Mouse (Mus musculus) heart, adult 8-10 months (tissue): Measurements from ENCODE around the gene Impdh1. TPM values are rescaled to one million over a fixed set of nuclear protein-coding genes. Genes with fewer than 3 reads are reported as not detected.
A peak's percentile ranks its signal among the peaks of the same experiment; 100 is the strongest.

Experiments
- DNase-seq: peaks from one replicate; pipeline ENCODE4 v3.0.0; 2022; ENCODE audit warnings: low spot score
- total RNA-seq, 4 experiments: library from RNA; stranded (reverse); gene quantifications; 2 replicates each; pipeline ENCODE4 v1.2.4; 2022

Impdh1 gene
- total RNA-seq, 4 experiments from 2014 or later: 16.5 to 24.0 (median 20.5) TPM

DNA sequence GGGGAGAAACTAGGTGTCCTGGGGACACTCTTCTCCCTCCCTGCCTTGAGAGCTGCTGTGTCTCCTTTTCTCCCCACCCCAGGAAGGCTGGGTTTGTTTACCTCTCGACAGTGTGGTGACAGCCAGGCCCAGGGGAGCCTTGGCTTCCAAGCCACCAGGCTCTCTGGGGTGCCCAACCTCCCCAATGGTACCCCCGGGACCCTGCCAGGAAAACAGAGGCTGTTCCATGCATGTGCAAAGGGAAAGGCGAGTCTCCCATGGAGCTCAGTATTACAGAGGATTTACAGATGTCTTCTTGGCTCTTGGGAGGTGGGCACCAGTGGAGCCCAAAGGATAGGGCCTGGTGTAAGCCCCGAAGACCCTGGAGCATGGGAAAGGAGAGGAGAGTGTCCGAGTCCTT is 2.7 kb downstream of the Impdh1 start:
- no peak for DNase-seq

DNA sequence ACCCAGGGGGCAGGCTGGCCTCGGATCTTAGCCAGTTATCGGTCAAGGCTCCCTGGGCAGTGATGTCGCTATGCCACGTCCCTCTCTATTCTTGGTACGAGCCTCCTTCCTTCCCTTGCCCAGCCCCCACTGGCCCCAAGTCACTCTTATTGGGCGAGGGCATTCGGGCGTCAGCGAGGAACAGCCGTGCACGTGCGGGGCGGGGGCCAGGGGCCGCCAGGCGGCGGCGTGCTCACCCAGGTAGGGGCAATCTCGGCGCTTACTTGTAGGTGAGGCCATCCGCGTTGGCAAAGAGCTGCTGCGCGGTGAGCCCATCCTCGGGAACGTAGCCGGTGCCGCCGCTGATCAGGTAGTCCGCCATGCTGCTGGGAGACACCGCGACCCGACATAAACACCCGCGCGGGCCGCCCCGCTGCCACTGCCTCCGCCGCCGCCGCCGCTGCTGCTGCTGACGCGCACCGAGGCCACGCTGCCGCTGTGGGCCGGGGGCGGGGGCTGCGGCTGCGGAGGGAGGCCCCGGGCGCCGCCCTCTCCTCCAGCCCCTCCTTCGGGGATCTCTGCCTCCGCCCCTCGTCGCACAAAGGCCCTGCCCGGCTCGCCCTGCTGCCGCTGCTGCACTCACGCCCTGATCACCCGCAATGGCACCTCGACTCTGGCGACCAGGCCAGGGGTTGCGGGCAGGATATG is 4.2 kb downstream of the Impdh1 start:
- DNase-seq: peak; percentile 69

DNA sequence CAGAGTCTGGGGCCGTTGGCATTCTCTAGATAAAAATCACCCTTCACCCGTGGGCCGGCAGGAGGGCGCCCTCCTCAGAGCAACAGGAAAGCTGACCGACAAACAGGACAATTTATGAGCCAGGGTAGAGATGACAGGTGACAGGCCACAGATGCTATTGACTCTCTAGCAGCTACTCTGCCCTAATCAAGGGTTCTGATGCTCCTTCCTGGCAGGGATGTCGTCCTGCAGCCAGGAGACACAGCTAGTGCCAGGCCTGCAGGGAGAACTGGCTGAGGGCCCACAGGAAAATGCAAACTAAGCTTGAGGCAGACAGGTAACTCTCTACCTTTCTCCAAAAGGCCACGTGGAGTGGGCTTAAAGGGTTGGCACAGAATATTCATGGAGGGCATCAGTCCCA is 5.0 kb downstream of the Impdh1 start:
- DNase-seq: no peak

DNA sequence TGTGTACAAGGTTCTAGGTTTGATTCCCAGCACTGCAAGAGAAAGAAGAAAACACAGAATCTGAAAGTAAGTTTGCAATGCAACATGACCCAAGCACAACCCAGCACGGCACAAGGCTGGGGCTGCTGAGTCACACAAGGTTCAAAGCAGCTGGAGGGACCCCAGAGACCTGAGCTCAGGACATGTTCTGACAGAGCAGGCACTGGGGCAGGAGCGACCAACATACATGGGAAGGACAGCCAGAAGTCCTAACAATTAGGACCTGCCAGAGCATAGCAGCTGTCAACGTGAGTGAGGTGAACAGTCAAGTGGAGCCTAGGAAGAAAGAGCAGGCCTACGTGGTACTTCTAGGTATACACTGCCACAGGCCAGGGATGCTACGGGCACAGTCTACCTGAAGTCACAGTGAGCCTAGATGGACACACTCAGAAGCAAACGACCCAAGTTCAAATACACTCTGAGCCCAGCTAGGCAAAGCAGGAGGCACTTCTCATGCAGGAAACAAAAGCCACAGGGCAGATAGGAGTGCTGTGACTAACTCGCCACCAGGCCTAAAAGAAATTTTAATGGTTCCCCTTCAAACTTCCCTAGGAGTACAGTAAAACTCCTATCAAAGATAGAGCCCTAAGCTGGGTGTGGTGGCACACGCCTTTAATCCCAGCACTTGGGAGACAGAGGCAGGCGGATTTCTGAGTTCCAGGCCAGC is 5.8 kb downstream of the Impdh1 start:
- DNase-seq: no peak

DNA sequence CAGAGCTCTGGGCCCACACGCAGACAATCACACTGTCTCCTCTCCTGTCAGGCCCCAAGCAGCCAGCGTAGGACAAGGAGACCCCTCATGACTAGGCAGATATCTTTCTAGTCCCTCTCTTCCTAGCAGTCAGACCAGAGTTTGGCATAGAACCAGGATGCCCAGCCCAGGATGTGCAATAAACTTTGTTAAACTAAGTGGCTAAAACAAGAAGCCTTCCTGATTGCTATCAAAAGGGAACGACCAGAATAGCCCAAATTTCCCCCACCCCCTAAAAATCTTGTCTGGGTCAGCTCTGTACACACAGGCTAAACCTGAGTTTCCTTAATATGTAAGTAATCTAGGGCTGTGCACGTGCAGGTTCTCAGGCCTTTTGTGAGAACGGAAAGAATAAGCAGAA is 8.0 kb downstream of the Impdh1 start:
- no peak for DNase-seq

DNA sequence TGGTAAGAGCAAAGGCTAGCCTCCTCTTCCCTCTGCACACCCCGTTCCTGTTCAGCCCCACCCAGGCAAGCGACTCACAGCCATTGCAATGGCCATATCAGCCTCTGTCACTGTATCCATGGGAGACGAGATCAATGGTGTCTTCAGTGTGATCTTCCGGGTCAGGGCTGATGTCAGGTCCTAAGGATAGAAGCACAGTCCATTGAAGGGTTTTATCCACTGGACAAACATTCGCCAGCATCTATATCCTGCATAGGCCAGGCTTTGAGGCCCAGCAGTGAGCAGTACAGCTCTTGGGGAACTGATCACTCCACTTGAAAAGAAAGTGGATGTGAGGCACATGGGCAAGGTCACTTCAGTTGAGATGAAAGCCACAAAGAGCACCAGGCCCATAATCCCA is 9.1 kb downstream of the Impdh1 start:
- no peak for DNase-seq

DNA sequence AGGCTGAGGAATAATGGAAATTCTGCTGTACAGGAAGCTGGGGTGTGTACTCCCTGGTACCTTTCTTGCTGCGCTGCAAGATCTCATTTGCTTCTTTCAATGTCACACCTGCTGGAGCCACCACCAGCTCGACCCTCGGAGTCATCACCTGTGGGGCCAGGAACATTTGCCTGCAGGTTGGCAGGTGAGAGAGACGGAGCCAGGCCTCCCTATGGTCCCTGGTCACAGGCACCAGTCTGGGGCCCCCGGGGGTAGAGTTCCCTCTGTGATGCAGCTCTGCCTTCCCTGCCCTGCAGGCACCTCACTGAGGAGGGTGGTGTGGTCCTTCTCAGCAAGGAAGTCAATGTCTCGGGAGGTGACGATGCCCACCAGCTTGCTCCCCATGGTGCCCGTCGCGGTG is 10.2 kb downstream of the Impdh1 start:
- DNase-seq: no peak

DNA sequence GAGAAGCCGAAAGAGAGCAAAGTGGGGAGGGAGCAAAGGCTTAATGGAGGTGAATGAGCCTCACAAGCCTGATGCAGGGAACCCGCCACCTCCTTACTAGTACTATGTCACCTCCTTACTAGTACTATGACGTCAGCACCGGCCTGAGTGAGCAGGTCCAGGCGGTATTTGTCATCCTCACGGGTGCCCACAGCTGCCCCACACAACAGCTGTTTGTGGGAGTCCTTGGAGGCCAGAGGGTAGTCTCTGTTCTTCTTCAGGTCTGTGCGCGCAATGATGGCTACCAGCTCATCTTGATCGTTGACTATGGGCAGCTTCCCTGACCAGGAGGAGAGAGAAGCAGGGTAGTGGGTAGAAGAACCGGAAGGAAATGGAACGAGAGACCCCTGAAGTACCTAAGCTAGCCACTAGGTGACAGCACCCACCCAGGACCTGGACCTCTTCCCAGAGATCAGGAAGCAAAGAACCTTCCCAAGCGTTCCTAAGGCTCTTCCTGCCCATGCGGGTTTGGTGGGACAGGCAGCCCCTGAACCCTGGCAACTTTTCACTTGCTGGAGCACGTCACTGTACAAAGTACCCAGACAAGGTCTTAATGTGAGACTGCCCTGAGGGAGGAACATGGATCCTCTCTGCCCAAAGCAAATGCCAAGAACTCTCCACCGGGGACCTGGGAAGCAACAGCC is 11.1 kb downstream of the Impdh1 start:
- DNase-seq: peak; percentile 60

DNA sequence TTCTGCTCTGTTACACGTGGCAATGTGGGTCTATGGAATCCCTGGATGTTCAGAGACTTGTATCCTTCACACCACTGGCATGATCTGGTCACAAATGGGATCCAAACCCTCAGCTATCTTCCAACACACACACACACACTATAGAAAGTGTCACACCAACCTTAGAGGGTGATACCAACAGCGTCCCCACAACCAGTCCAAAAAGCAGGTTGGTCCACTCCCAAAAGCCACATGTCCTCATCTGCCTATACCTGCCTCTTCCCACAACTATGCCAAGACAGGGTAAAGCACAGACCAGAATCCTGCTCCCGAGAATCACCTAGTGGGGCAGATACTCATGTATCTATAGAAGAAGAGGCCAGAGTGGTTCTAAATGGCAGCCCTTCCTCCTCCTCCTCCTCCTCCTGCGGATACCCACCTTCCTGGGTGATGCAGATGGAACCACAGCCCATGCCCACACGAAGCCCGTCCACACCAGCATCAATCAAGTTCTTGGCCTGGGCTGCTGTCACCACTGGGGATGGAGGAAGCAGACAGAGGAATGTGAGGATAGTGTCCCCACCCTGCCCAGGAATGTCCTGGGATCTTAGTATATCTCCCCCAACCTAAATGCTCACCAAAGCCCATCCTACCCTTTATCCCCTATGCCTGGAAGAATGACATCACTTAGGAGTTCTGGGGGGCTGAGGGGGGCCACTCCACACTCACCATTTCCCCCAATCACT is 12.1 kb downstream of the Impdh1 start:
- DNase-seq: no peak

DNA sequence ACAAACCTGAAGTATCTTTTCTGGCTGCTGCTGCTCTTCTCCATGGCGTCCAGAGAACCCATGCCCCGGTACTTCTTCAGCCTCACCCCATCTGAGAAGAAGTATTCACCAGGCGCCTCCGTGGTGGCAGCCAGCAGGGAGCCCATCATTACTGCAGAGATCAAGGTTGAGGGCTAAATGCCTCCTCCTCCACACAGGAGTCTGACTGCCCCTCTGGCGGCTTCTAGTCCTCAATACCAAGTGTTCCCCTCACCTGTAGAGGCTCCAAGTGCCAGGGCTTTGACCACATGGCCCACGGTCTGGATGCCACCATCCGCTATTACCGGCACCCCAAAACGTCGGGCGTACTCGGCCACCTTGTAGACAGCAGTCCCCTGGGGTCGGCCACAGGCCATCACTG is 13.1 kb downstream of the Impdh1 start:
- no peak for DNase-seq

DNA sequence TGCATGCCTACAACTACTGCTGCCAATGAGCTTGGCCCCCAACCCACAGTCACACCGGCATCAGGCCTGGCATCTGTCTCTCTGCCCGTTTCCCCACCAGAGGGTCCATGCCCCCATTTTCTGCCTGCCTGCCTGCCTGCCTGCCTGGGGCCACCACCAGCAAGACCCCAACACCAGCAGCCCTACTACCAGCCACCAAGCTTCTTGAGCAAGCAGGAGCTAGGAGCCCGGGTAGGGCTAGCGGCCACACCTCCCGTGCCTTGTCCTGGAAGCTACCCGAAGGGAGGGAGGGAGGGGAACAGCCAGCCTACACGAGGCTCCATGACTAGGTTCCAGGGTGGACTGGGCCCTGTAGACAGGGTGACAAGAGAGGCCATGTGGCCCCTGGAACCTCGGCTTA is 14.2 kb downstream of the Impdh1 start:
- DNase-seq: no peak

DNA sequence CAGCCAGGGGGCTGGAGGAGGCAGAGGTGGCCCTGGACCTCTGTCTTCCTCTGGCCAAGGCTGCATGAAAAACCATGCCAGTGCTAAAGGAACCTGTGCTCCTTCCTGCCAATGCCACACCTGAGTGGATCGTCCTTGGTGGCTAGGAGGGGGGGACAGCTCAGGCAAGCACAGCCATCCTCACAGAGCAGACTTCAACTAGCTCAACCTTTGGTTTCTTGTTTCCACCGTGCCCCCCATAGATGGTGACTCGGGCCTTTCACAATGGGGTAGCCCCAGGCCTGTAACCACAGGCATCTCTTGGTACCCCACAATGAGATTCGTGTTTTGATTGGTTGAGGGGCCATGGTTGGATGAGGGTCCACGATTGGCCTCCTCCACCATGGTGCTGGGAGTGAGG is 14.8 kb downstream of the Impdh1 start:
- DNase-seq: no peak

DNA sequence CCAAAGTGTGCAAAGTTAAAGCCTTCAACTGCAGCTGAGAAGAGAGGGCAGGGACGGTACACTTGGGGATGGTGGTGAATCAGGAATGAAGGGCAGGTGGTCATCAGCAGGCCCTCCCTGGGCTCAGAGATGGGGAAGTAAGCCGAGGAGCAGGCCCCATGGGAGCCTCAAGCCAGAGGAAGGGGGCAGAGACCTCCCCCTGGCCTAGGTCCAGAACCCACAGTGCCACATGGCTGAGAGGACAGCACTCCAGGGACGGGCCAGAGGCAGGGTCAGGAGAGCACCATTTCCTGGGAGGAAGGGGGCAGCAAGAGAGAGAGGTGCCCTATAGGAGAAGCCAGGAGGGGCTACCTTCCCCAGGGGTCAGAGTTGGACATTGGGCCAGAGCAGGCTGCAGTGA is 15.7 kb downstream of the Impdh1 start:
- DNase-seq: no peak

DNA sequence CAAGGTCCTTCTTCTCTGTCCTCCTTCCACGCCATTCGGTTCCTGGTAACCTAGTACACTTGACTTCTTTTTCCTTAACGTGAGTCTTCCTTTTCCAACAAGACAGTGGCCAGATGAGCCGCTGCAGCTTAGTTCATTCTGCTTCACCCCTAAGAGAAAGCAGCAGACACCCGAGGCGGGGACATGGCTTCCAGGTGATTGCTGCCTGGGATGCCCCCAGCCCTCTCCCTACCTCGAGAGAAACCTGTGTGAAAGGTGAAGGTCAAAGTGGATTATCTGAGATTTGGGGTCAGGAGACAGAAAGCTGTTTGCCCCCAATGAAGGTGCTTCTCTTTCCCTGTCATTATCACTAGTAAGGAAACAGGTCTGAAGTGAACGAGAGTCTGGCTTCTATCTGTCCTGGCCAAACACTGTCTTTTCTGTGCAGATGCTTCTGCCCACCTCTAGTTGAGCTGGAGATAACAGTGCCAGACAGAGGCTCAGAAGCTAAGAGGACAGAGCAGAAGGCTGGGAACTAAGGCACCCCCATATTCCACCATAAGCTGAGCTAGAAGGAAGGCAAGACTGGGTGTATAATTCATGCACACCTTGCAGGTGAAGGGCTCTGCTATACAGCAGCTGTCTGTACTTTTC is 16.8 kb downstream of the Impdh1 start:
- DNase-seq: no peak

DNA sequence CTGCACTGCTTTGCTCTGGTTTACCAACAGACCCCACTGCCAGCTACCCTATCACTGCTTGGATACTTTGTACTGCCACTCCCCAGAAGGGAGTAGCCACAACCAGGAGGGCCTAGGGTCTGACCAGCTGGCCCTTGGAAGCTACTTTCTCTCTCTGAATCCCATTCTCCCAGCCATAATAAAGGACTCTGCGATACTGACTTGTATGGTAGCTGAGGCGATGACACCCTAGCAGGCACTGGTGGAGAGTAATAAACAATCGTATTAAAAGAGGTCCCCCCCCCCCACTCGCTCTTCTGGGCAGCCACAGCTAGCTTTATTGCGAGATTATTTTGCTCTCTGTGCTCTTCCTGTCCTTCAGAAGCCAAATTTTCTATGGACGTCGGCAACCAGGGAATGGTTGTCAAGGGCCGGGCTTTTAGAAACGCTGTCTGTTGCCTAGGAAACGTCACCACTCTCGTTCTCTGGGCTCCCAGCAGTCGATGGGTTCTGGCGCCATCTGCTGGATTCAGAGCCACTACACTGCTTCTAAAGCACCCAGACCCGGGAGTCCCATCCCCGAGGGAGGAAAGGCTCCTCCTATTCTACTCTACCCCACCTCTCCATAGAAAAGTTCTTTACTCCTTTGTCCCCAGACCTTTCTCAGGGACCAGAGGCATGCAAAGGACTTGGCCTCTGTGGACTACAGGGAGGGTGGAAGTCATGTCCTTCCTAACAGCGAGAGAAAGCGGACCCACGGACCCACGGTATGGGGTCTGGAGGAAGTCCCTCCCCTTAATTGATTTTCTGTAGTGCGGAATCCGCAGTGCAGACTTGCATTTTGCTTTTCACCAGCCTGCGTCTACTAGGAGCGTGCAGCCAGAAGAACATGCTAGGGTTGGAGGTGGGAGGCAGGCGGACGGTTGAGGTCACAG is 17.6 kb downstream of the Impdh1 start:
- peak; percentile 93 for DNase-seq

DNA sequence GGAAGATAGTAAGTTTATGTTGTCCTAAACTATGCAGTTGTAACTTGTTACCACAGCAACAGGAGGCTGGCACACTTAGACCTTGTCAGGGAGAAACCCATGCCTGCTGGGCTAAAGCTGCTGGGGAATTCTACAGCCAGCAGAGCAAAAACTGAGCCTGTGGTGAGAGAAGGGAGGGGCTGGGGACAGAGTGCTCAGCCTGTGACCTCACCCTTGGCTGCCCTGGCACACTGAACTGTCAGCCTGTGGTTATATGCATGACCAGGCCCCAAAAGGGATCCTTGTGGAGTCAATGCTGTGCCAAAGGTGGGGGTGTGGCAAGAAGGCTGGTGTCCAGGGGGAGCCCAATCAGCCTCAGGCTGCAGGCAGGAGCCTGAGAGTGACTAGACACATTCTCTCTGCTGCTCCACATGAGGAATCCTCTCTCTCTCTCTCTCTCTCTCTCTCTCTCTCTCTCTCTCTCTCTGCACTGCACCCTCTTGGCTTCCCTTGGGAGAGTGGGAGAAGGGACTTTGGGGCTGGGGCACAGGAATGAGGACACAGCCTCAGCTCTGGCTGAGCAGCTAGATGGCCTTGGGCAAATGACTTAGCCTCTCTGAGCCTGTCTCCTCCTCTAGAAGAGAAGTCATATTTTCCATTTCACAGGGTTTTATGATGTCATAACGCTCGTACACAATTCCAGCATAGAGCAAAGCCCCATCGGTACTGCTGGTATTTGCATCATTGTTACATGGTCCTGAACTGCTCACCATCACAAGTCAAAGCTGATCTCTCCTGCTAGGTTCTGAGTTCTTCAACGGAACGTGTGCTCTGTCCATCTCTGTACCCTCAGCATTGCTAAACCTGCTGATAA is 20.1 kb downstream of the Impdh1 start:
- DNase-seq: no peak

DNA sequence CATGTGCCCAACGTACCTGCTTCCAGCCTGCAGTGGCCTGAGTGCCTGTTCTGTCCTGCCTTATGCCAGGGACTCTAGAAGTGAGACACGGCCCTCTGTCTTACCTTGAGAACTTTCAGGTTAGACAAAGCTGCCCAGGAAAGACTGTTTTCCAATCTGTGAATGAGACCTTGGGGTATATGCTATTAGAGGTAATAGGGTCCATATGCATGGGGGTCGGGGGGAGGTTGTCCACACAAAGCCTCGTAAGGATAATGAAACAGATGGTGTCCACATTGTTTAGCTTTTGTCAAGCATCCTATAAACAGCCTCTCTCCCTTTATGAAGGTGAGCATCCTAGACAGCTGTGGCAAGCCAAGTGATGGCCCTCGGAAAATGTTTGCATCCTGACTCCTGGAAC is 21.0 kb downstream of the Impdh1 start:
- DNase-seq: no peak

DNA sequence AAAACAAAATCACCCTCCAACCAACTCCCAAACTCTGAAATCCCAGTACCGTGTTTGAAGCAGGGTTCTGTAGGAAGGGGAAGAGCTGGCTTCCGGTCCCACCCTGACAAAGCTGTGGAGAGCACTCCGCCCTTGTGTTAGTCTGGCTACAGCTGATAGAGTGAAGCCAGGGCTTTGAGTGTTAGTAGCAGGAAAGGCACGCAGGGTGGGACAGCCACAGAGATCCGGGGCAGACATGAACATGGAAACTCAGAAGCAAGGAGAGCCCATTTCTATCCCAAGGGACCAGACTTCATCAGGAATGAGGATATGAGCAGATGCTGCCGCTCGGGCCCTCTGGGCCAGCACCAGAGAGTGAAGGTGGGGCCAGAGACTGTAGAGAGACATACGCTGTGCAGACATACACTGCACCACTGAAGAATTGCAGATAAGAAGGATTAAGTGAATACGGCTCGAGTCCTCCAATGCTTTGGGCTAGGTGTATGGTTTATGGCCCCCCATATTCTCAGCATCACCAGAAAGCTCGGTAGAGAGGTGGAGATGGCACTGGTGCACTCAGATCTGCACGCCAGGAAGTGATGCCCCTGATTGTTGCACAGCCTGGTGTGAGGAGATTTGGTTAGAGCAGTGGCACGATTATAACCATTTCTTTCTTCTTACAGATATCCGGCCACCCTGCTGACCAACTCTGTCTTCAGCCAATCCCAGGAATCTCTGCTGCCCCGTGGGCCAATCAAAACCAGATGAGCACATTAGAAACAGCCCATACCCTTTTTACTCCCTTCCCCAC is 22.0 kb downstream of the Impdh1 start:
- DNase-seq: peak; percentile 82

DNA sequence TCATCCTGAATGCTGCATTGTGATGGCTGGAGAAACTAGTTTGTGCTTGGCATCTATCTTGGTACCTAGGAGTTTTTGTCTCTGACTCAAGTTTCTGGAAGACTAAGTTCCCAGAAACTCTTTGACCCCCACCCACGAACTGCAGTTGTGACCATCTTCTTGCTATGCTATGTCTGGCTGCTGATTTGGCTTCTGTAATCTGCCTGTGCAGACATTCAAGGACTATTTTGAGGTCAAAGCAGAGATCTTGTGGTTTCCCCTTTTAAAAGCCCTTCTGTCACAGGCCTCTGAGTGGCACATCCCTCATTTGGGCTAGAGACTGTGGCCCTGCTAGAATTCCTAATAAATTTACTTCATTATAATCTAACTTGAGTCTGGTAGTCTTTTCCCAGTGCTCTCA is 28.2 kb downstream of the Impdh1 start:
- DNase-seq: no peak
